Mouse (Mus musculus) megakaryocyte, embryonic 14.5 days (primary cell): ENCODE data around the gene Galntl6.

Source experiments
- FLI1 ChIP-seq: IDR thresholded peaks from 2 replicates; pipeline ENCODE4 v1.6.1; 2012; ENCODE audit warnings: low read length, inconsistent platforms, mixed read lengths
- GATA1 ChIP-seq: IDR thresholded peaks from 3 replicates; pipeline ENCODE4 v1.6.1; 2012; ENCODE audit warnings: mixed read lengths, low read length, inconsistent platforms, borderline replicate concordance

DNA sequence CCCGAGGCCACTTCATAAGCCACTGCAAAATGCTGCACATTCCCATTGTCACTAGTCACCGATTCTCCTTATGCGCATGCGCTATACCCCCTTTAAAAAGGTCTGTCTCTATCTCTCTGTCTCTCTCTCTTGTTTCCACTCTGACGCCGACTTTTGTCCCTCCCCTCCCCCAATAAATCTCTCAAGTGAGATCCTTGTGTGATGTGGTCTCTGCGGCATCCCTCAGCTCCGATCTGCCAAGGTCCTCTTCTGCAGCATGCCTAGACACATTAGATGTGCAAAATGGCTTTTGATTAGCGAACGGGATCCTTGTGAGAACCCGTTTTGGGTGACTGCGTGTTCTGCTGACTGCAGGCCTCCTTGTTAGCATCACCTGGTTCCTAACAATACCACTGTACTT is 1168.8 kb downstream of the Galntl6 start:
- TF ChIP-seq GATA1 (no peak), FLI1 (no peak)
